In genomic region chr9:44024096-44024495, GRCm38 (mm10) we compare ENCODE assay signal across 23 mouse cellular contexts. TPM values are rescaled to one million over a fixed set of nuclear protein-coding genes. Genes with fewer than 3 reads are reported as not detected.
DNase-seq lines count a peak whose midpoint lies in the region; ATAC-seq lines count a peak whose summit lies in the region.
"Had no signal": no experiment of that assay in that cellular context is flagged by ENCODE, and none has a peak within 500 bp of the region (broad histone marks: within the 10 kb centered on the region; RNA-seq: fewer than 3 reads in every experiment).

No protein-coding gene starts in this region.

- intact Hi-C loops in heart, postnatal 14 days (cut with DNase I): no loop called here

- peak; percentile 67 for DNase-seq in thymus, postnatal 0 days (ENCODE audit: low spot score)
- DNase-seq in thymus, adult 18-20 months: no peak
- DNase-seq in naive thymus-derived CD4-positive, alpha-beta T cell, adult 2 months (ENCODE audit: low read depth): peak; percentile 45
- DNase-seq in left cerebral cortex, adult 18-20 months (ENCODE audit: low spot score in 2 of 2): no peak
- no peak for DNase-seq in heart, postnatal 14 days
- DNase-seq: adrenal gland, adult 8-10 months; adrenal gland, postnatal 25 days; cerebellum, adult 11-12 months; cerebellum, adult 8-10 months; cerebellum, postnatal 10 days; cerebellum, postnatal 36 days; embryo, embryonic 11 days; gastrocnemius, postnatal 10 days; gastrocnemius, postnatal 36 days; heart, adult 11 months; heart, postnatal 10 days; heart, postnatal 4 days had no signal

- ATAC-seq in granulocyte monocyte progenitor cell, adult 5-6 weeks (replicated peaks; ENCODE audit: poor library complexity, severe bottlenecking): peak; percentile 79
- ATAC-seq: activated CD4-positive, CD25-positive, alpha-beta regulatory T cell, adult 4 months; forebrain, embryonic 15.5 days; hindbrain, postnatal 0 days had no signal

RNA-seq across cellular contexts. Expression of gene Thy1, which starts 19.1 kb away (rescaled TPM):
- 415 and 436 TPM in 2 replicates for polyA plus RNA-seq in thymus, postnatal 0 days (2015; fragmentation: Nextera tagmentation; extraction: Ambion mirVana)
- 3.3 TPM in 1 of 2 replicates, not detected in the other for total RNA-seq in granulocyte monocyte progenitor cell, adult 5-6 weeks (2014; fragmentation: Nextera tagmentation)
- total RNA-seq in granulocyte monocyte progenitor cell, adult 5-6 weeks (2017): not detected in 2 replicates
- total RNA-seq in left cerebral cortex, adult 18-20 months (2021): 100 to 1,000 TPM; 830 to 832 TPM
- 10 to 100 TPM; 27.1 to 57.0 TPM for total RNA-seq in heart, postnatal 14 days (2021)
- polyA plus RNA-seq: erythroblast, embryonic 14.5 days; forebrain, embryonic 12.5 days had no signal

RNA-seq across cellular contexts. Expression of gene Usp2, which starts 42.7 kb away (rescaled TPM):
- polyA plus RNA-seq in thymus, postnatal 0 days (2015; fragmentation: Nextera tagmentation; extraction: Ambion mirVana): 7.4 and 13.1 TPM in 2 replicates
- total RNA-seq in granulocyte monocyte progenitor cell, adult 5-6 weeks (2014; fragmentation: Nextera tagmentation): 3.6 and 12.0 TPM in 2 replicates
- 1.2 and 3.1 TPM in 2 replicates for total RNA-seq in granulocyte monocyte progenitor cell, adult 5-6 weeks (2017)
- total RNA-seq in left cerebral cortex, adult 18-20 months (2021): 10 to 100 TPM; 79.1 to 86.3 TPM
- total RNA-seq in heart, postnatal 14 days (2021): 100 to 1,000 TPM; 149 to 157 TPM
- polyA plus RNA-seq: erythroblast, embryonic 14.5 days had no signal

Comparison
In these comparisons a context has a peak if more than half of its experiments do, and no peak if none do; other contexts are left out.
1. DNase-seq: peak in thymus, postnatal 0 days (single experiment) and naive thymus-derived CD4-positive, alpha-beta T cell, adult 2 months (single experiment); none in thymus, adult 18-20 months (0 of 2), left cerebral cortex, adult 18-20 months (0 of 2) and heart, postnatal 14 days (0 of 2).
2. RNA of gene Thy1, which starts 19.1 kb away (total RNA-seq): 830 to 832 TPM in left cerebral cortex, adult 18-20 months and 27.1 to 57.0 TPM in heart, postnatal 14 days; 3.3 TPM in granulocyte monocyte progenitor cell, adult 5-6 weeks; every median in the first group is over 4 times any median in the second.
3. RNA of gene Usp2, which starts 42.7 kb away (total RNA-seq): 149 to 157 TPM in heart, postnatal 14 days and 79.1 to 86.3 TPM in left cerebral cortex, adult 18-20 months; 1.2 to 12.0 TPM in granulocyte monocyte progenitor cell, adult 5-6 weeks; every median in the first group is over 4 times any median in the second.